Mouse (Mus musculus): ENCODE results near the gene Nmur2. TPM values are rescaled to one million over a fixed set of nuclear protein-coding genes. Genes with fewer than 3 reads are reported as not detected.
A peak's percentile ranks its signal among the peaks of the same experiment; 100 is the strongest.

The Nmur2 gene
- polyA plus RNA-seq, 1 experiment from 2014 or later, result 0.44 TPM

DNA sequence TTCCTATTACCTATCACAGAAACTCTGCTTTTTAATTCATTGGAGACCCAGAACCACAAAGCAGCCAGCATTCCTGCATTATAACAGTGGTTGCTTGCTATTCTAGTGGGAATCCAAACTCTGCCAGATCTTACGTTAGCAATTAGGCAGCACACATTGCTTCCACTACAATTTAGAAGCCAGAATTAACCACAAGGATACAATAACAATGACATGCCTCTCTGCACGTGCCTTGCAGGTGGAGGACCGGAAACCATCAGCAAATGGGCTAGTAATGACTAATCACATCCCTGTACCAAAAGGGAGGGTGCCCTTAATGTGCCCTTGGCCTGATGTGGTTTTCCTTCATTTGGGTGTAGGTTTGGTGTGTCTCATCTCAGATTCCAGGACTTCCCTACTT, 32.5 kb downstream of the Nmur2 start:
- H3K9me3 ChIP-seq (ENCODE audit: control insufficient read depth), result no peaks in the 10 kb centered on the region
- WGBS, result 69% methylated on average over 3 of the region's 3 CpGs

DNA sequence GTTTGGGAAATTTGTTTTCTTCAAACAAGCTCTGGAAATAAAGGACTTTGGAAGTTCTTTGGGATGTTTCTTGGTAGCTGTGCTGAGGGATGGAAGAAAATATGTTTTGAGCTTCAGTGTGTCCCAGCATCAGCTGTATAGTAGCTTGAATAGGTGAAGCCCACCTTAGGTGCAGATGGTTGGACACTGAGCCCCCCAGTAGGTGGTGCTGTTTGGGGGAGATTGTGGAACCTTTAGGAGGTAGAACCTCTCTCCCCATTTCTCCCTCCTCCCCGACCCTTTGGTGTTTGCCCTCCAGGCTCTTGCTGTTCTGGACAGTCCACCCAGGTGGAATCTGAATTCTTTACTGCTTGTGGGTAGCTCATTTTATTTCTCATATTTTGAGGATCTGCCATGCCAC, 48.0 kb downstream of the Nmur2 start:
- ATAC-seq, result no peak
- H3K9me3 ChIP-seq (ENCODE audit: control insufficient read depth), result no peaks in the 10 kb centered on the region
- no peaks in the 10 kb centered on the region for H3K4me1 ChIP-seq (replicated peaks; ENCODE audit: control insufficient read depth, insufficient read depth, low read length)
- no peaks in the 10 kb centered on the region for H3K36me3 ChIP-seq (ENCODE audit: control insufficient read depth, insufficient read depth)
- H3K27ac ChIP-seq (ENCODE audit: low read depth, low read length), result no peak overlapping the region
- 0 out of 2 replicates have a peak, but pooled peaks cover 4% of the 10 kb centered on the region for H3K27me3 ChIP-seq (replicated peaks; ENCODE audit: control insufficient read depth, insufficient read depth, low read length)
- no peak overlapping the region for H3K4me3 ChIP-seq (ENCODE audit: low read depth, low read length)
- TF ChIP-seq CTCF (IDR thresholded peaks at IDR 0.05; ENCODE audit: low read depth), result peak; percentile 27; the same call in 1 of the 2 replicates
- 52% methylated on average over 1 of the region's 1 CpGs for WGBS
- H3K4me2 ChIP-seq (replicated peaks; ENCODE audit: low read depth), result no peak overlapping the region
- H3K9ac ChIP-seq (ENCODE audit: low read depth, low read length), result no peak overlapping the region

More for the DNA sequence above, 32.5 kb downstream of the Nmur2 start:
- H3K4me1 ChIP-seq (replicated peaks; ENCODE audit: control insufficient read depth, insufficient read depth, low read length), result no peaks in the 10 kb centered on the region
- H3K36me3 ChIP-seq (ENCODE audit: control insufficient read depth, insufficient read depth), result no peaks in the 10 kb centered on the region
- no peak for ATAC-seq
- H3K9ac ChIP-seq (ENCODE audit: low read depth, low read length), result no peak overlapping the region
- no peak overlapping the region for H3K4me2 ChIP-seq (replicated peaks; ENCODE audit: low read depth)
- H3K27ac ChIP-seq (ENCODE audit: low read depth, low read length), result no peak overlapping the region
- no peak overlapping the region for H3K4me3 ChIP-seq (ENCODE audit: low read depth, low read length)
- no peak for TF ChIP-seq CTCF (IDR thresholded peaks at IDR 0.05; ENCODE audit: low read depth)
- no peaks in the 10 kb centered on the region for H3K27me3 ChIP-seq (replicated peaks; ENCODE audit: control insufficient read depth, insufficient read depth, low read length)

DNA sequence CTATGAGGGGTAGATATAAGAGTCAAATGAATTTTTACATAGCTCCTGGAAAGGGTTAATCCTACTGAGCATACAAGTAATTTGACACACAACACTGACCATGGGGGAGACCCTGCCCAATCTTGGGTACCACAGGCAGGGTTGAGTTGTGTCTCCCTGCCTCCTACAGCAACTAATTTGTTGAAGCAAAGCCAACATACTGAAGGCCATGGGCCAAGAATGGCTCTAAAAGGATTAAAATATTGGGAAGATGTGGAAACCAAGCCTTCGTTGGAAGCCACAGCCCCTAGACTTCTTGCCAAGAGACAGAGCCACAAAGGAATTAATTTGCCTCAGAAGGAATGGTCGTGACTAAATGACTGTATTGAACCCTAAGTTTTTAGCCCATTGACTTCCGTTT, 48.7 kb downstream of the Nmur2 start:
- no peaks in the 10 kb centered on the region for H3K36me3 ChIP-seq (ENCODE audit: control insufficient read depth, insufficient read depth)
- no peaks in the 10 kb centered on the region for H3K4me1 ChIP-seq (replicated peaks; ENCODE audit: control insufficient read depth, insufficient read depth, low read length)
- H3K27me3 ChIP-seq (replicated peaks; ENCODE audit: control insufficient read depth, insufficient read depth, low read length), result 0 out of 2 replicates have a peak, but pooled peaks cover 4% of the 10 kb centered on the region
- no peaks in the 10 kb centered on the region for H3K9me3 ChIP-seq (ENCODE audit: control insufficient read depth)
- H3K27ac ChIP-seq (ENCODE audit: low read depth, low read length), result no peak overlapping the region
- TF ChIP-seq CTCF (IDR thresholded peaks at IDR 0.05; ENCODE audit: low read depth), result no peak
- no peak for ATAC-seq
- no peak overlapping the region for H3K9ac ChIP-seq (ENCODE audit: low read depth, low read length)
- H3K4me3 ChIP-seq (ENCODE audit: low read depth, low read length), result no peak overlapping the region
- no peak overlapping the region for H3K4me2 ChIP-seq (replicated peaks; ENCODE audit: low read depth)
- 64% methylated on average over 3 of the region's 3 CpGs for WGBS

DNA sequence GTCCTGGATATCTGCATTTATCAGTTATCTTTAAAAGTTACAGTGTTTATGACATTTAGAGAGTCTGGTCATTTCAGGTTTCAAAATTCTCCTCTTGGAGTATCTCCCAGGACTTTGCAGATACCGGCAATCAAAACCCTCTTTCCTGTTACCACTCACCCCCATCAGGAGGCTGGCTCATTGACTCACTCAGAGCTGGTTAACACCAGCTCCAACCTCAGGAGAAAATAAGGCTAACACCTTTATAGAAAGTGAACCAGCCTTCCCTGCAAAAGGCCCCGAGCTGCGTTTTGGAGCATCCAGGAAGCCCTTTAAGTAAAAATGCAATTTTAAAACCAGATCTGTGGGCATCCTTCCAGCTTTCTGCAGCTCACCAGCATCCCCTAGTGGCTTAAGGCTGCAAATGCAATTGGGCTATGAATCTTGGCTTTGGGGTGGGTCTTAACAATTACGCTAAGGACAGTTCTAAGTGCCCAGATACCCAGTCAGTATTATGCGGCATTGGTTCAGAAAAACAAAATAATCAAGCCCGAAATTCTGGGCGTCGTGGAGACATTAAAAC, 49.2 kb downstream of the Nmur2 start:
- no peak overlapping the region for H3K9ac ChIP-seq (ENCODE audit: low read depth, low read length)
- no peaks in the 10 kb centered on the region for H3K36me3 ChIP-seq (ENCODE audit: control insufficient read depth, insufficient read depth)
- no peak overlapping the region for H3K4me3 ChIP-seq (ENCODE audit: low read depth, low read length)
- H3K27me3 ChIP-seq (replicated peaks; ENCODE audit: control insufficient read depth, insufficient read depth, low read length), result 0 out of 2 replicates have a peak, but pooled peaks cover 4% of the 10 kb centered on the region
- H3K4me2 ChIP-seq (replicated peaks; ENCODE audit: low read depth), result no peak overlapping the region
- no peaks in the 10 kb centered on the region for H3K4me1 ChIP-seq (replicated peaks; ENCODE audit: control insufficient read depth, insufficient read depth, low read length)
- no peak overlapping the region for H3K27ac ChIP-seq (ENCODE audit: low read depth, low read length)
- no peaks in the 10 kb centered on the region for H3K9me3 ChIP-seq (ENCODE audit: control insufficient read depth)
- no peak for ATAC-seq
- peak; percentile 96 for TF ChIP-seq CTCF (IDR thresholded peaks at IDR 0.05; ENCODE audit: low read depth)
- WGBS, result 15% methylated on average over 8 of the region's 8 CpGs

DNA sequence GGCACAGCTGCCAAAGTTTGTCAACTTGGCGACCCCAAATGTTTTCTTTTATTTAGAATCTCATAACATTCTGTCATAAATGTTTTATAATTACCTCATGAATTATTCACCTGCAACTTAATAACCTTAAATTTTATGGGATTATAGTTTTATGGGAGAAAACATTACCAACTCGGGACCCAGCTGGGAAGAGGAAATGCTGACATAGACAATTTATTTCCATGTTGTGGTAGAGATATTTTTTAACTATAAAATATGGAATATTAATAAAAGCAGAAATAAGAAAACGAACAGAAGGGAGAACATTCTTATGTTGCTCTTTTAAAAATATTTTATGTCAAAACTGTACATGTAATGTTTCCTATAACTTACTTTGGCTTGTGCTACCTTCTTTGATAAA, 56.2 kb downstream of the Nmur2 start:
- H3K9me3 ChIP-seq (ENCODE audit: control insufficient read depth), result no peaks in the 10 kb centered on the region
- H3K27me3 ChIP-seq (replicated peaks; ENCODE audit: control insufficient read depth, insufficient read depth, low read length), result no peaks in the 10 kb centered on the region
- no peak for TF ChIP-seq CTCF (IDR thresholded peaks at IDR 0.05; ENCODE audit: low read depth)
- H3K4me1 ChIP-seq (replicated peaks; ENCODE audit: control insufficient read depth, insufficient read depth, low read length), result no peaks in the 10 kb centered on the region
- no peaks in the 10 kb centered on the region for H3K36me3 ChIP-seq (ENCODE audit: control insufficient read depth, insufficient read depth)
- H3K4me3 ChIP-seq (ENCODE audit: low read depth, low read length), result no peak overlapping the region
- no peak overlapping the region for H3K27ac ChIP-seq (ENCODE audit: low read depth, low read length)
- H3K4me2 ChIP-seq (replicated peaks; ENCODE audit: low read depth), result no peak overlapping the region
- no peak overlapping the region for H3K9ac ChIP-seq (ENCODE audit: low read depth, low read length)
- WGBS, result 63% methylated on average over 3 of the region's 3 CpGs
- ATAC-seq, result no peak

DNA sequence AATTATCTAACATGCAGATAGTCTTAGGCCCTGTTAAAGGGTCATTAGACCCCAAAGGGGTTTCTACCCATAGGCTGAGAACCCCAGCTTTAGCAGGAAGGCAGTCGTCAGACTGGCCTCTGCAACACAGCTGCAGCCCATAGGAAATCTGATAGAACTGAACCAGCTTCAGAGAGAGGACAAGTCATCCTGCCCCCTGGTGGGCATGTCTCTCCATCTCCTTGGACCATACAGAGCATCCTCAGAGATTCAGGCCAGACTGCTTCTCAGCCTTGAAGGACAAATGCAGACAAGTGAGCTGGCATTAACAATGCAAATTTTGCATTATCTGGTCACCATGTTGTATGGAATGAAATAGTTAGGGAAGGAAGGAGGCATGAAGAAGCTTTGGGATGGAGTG, 59.2 kb downstream of the Nmur2 start:
- WGBS, result 39% methylated on average over 1 of the region's 1 CpGs
- Histone ChIP-seq H3K27me3 (replicated peaks; ENCODE audit: control insufficient read depth, insufficient read depth, low read length) (no peaks in the 10 kb centered on the region), H3K4me3 (ENCODE audit: low read depth, low read length) (no peak overlapping the region), H3K27ac (ENCODE audit: low read depth, low read length) (no peak overlapping the region), H3K36me3 (ENCODE audit: control insufficient read depth, insufficient read depth) (no peaks in the 10 kb centered on the region), H3K9ac (ENCODE audit: low read depth, low read length) (no peak overlapping the region), H3K4me2 (replicated peaks; ENCODE audit: low read depth) (no peak overlapping the region), H3K9me3 (ENCODE audit: control insufficient read depth) (no peaks in the 10 kb centered on the region), H3K4me1 (replicated peaks; ENCODE audit: control insufficient read depth, insufficient read depth, low read length) (no peaks in the 10 kb centered on the region)
- peak; percentile 67 for TF ChIP-seq CTCF (IDR thresholded peaks at IDR 0.05; ENCODE audit: low read depth)
- ATAC-seq, result no peak

DNA sequence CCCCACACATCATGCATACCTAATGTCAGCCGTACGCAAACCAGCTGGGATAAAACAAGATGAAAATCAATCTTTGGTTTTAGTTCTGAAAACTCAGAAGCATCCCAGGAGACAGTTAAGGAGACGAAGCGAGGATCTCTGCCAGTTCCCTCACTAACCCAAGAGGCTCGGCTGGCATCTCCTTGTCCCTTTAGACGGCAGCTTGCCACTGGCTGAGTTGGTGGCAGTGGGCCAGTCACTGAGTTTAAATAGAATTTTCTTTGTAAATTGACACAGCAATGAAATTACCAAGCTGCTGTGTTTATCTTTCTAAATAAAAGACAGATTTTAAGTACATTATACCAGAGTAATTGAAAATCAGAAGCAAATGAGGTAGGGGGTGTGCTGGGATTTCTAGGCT, 62.7 kb downstream of the Nmur2 start:
- WGBS, result 84% methylated on average over 6 of the region's 6 CpGs
- Histone ChIP-seq H3K27ac (ENCODE audit: low read depth, low read length) (no peak overlapping the region), H3K4me2 (replicated peaks; ENCODE audit: low read depth) (no peak overlapping the region), H3K9ac (ENCODE audit: low read depth, low read length) (no peak overlapping the region), H3K36me3 (ENCODE audit: control insufficient read depth, insufficient read depth) (no peaks in the 10 kb centered on the region), H3K9me3 (ENCODE audit: control insufficient read depth) (no peaks in the 10 kb centered on the region), H3K4me3 (ENCODE audit: low read depth, low read length) (no peak overlapping the region), H3K4me1 (replicated peaks; ENCODE audit: control insufficient read depth, insufficient read depth, low read length) (no peaks in the 10 kb centered on the region), H3K27me3 (replicated peaks; ENCODE audit: control insufficient read depth, insufficient read depth, low read length) (no peaks in the 10 kb centered on the region)
- ATAC-seq, result no peak
- TF ChIP-seq CTCF (IDR thresholded peaks at IDR 0.05; ENCODE audit: low read depth), result no peak
